Mouse (Mus musculus) induced T-regulatory cell, adult 2 months (primary cell): Measurements from ENCODE around the gene Cebpg.

Experiments
- DNase-seq: peaks from one replicate; pipeline ENCODE4 v3.0.0-alpha.2; 2012; ENCODE audit warnings: low read depth

Cebpg gene

DNA sequence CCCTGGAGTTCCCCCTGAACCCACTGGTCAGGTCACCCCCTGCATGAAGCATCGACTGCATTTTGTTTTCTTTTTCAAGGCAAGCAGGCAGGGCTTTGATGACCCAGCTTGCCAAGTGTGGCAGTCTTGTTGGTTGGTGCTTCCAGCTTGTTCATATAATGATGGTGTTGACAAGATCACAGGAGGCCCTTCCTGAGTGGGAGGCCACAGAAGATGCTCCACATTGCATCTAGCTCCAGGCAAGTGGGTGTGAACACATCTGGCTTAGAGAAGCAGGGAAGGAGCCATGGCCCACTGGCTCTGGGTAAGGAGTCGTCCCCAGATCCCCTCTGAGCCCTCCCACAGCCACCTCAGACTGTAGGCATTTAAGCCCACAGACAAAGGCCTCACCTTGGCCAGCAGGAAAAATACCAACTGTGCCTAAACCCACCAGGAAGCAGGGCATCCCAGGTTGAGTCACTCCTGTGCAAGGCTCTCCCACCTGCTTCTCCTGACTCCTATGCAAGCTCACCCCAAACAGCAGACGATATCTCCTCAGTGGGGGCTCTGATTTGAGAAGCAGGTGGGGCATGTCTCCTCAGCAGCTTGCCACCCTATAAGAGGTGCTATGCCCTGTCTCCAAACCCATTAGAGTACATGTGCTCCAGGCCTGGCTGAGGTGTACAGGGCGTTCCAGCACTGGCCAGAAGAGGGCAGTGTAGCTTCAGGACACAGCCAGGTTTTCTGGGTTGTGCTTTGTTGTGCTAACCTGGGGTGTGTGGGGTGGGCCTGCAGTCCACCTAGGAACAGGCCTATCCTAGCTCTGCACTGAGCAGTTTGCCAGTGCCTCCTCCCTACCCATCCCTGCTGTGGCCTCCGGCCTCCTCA, 30.7 kb downstream of the Cebpg start:
- DNase-seq, result peak; percentile 78

- no peak for DNase-seq
Measured at GRCm38 (mm10) chr7:35024426-35024825, 31.9 kb downstream of the Cebpg start.

GRCm38 (mm10) chr7:35023251-35023650, 33.1 kb downstream of the Cebpg start:
- DNase-seq, result no peak

DNA sequence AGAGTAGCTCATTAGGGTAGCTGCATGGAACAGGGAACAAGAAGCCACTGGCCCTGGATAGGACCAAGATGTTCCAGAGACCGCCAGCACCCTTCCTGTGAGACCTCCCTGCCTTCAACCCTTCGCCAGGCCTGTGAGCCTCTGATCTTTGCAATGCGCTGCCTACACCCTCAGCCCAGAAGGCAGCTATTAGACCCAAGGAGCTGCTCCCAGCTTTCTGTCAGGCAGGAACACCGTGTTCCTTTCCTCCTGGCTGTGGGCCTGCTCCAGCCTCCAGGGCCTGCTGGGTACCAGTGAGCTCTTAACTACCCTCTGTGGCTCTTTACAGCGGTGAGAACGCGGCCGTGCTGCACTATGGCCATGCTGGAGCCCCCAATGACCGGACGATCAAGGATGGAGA, 35.0 kb downstream of the Cebpg start:
- no peak for DNase-seq

DNA sequence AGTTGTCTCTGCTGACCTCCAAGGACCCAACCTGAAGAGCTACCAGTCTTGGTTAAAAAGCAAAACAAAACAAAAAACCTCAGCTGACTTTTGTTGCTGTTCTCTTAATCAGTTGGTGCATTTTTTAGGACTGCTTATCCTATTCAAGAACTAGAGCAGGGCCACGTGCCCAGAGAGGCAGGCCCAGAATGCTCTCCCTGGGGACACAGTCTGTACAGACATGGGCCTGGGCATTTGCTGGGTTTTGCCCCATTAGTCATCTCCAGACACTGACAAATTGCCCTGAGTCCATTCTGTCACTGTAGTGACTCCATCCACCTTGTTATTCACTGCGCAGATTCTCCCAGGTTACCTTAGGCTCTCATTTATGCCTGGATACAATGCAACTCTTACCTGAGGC, 41.1 kb downstream of the Cebpg start:
- no peak for DNase-seq

- no peak for DNase-seq
Measured at GRCm38 (mm10) chr7:35013228-35013627, 43.1 kb downstream of the Cebpg start.

DNA sequence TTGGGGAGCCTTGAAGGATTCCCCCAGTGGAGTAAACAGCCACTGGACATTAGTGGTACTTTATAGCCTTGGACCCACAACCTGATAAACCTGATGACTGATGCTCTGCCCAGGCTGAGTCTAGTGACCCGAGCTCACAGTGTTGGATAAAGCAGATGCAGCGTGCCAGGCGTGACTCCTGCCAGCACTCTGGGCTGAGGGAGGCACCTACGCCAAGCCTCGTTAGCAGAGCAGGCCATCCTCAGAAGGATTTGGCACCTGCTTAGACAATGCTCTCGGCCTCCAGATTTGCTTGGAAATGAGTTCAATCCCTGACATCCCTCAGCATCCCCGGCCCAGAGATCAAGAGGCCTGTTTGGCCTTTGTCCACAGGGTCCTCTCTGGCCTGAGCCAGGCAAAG, 49.7 kb downstream of the Cebpg start:
- DNase-seq, result no peak

DNA sequence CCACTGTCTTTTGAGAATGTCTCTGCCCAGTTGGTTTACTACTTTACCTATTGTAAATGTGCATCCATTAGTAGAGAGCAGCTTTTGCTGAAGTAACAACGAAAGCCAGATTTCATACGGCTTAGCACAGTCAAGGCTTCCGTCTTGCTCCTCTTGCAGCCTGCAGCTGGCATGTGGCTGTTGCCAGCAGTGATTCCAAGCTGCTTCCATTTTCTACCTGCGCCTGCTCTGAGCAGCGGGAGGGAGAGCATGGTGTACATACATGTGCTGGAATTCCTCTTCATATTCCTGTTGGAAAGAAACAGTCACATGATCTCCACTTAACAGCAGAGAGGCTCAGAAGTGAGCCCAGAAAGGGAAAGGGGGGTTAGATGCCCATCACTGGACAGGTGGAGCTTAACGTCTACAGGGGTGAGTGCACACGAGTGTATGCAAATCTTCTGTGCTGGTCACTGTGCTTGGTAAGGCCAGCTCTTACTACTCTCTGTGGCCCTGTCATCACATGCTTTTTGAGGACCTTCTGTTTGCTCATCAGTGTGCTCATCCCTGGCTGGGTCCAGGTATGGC, 53.1 kb downstream of the Cebpg start:
- no peak for DNase-seq

DNA sequence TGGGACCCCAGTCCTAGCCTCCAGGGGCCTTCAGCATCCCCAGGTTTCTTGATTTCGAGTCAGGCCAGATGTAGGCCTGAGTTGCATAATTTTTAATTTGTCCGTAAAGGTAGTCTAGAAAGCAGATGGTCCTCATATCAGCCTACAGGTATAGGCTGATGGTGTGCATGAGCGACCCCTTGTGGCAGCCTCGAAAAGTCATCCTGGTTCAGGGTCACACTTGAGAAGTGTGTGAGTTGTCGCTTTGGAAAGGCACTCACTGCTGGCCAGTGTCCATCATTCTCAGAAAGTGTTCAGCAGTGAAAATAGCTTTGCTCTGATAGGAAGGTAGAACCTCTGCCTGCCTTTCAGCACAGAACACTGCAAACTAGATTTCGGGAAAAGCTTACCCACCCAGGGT, 55.5 kb downstream of the Cebpg start:
- DNase-seq, result peak; percentile 64
